Mouse (Mus musculus): ENCODE data around the gene Cdrt4. TPM values are rescaled to one million over a fixed set of nuclear protein-coding genes. Genes with fewer than 3 reads are reported as not detected.

Gene Cdrt4
- polyA plus RNA-seq, 1 experiment = not detected

GRCm38 (mm10) chr11:62937986-62938385 lies 13.0 kb upstream of the Cdrt4 start:
- Histone ChIP-seq H3K36me3 (ENCODE audit: control insufficient read depth, insufficient read depth, low read length) (no peaks in the 10 kb centered on the region), H3K27me3 (ENCODE audit: control insufficient read depth, insufficient read depth, low read length) (no peaks in the 10 kb centered on the region; the same call in 1 of the 2 replicates), H3K27ac (ENCODE audit: control insufficient read depth, insufficient read depth, low read length) (no peak overlapping the region), H3K4me1 (replicated peaks; ENCODE audit: control insufficient read depth, insufficient read depth, low read length) (no peaks in the 10 kb centered on the region), H3K4me3 (ENCODE audit: control insufficient read depth, insufficient read depth, low read length) (no peak overlapping the region)
- WGBS = 46% methylated on average over 6 of the region's 6 CpGs
- no peak for DNase-seq
- TF ChIP-seq CTCF (IDR thresholded peaks at IDR 0.05; ENCODE audit: borderline replicate concordance, control insufficient read depth, extremely low read depth, insufficient read depth, low read length, poor library complexity) (no peak), POLR2A (IDR thresholded peaks at IDR 0.05; ENCODE audit: control insufficient read depth, extremely low read depth, insufficient read depth, low read length, poor library complexity) (no peak)

- TF ChIP-seq POLR2A (IDR thresholded peaks at IDR 0.05; ENCODE audit: control insufficient read depth, extremely low read depth, insufficient read depth, low read length, poor library complexity) = no peak
- TF ChIP-seq CTCF (IDR thresholded peaks at IDR 0.05; ENCODE audit: borderline replicate concordance, control insufficient read depth, extremely low read depth, insufficient read depth, low read length, poor library complexity) = no peak
- Histone ChIP-seq H3K27me3 (ENCODE audit: control insufficient read depth, insufficient read depth, low read length) (no peaks in the 10 kb centered on the region; the same call in 1 of the 2 replicates), H3K27ac (ENCODE audit: control insufficient read depth, insufficient read depth, low read length) (no peak overlapping the region), H3K36me3 (ENCODE audit: control insufficient read depth, insufficient read depth, low read length) (no peaks in the 10 kb centered on the region), H3K4me1 (replicated peaks; ENCODE audit: control insufficient read depth, insufficient read depth, low read length) (no peaks in the 10 kb centered on the region), H3K4me3 (ENCODE audit: control insufficient read depth, insufficient read depth, low read length) (no peak overlapping the region)
- WGBS = 71% methylated on average over 5 of the region's 5 CpGs
- DNase-seq = no peak
These were observed 12.1 kb upstream of the Cdrt4 start for GRCm38 (mm10) chr11:62938921-62939320.

GRCm38 (mm10) chr11:62940176-62940575 lies 10.8 kb upstream of the Cdrt4 start:
- no peak overlapping the region for H3K27ac ChIP-seq (ENCODE audit: control insufficient read depth, insufficient read depth, low read length)
- H3K4me1 ChIP-seq (replicated peaks; ENCODE audit: control insufficient read depth, insufficient read depth, low read length) = no peaks in the 10 kb centered on the region
- WGBS = 88% methylated on average over 3 of the region's 3 CpGs
- H3K4me3 ChIP-seq (ENCODE audit: control insufficient read depth, insufficient read depth, low read length) = no peak overlapping the region
- TF ChIP-seq CTCF (IDR thresholded peaks at IDR 0.05; ENCODE audit: borderline replicate concordance, control insufficient read depth, extremely low read depth, insufficient read depth, low read length, poor library complexity) = no peak
- no peak for TF ChIP-seq POLR2A (IDR thresholded peaks at IDR 0.05; ENCODE audit: control insufficient read depth, extremely low read depth, insufficient read depth, low read length, poor library complexity)
- no peak for DNase-seq
- no peaks in the 10 kb centered on the region; the same call in 1 of the 2 replicates for H3K27me3 ChIP-seq (ENCODE audit: control insufficient read depth, insufficient read depth, low read length)
- no peaks in the 10 kb centered on the region for H3K36me3 ChIP-seq (ENCODE audit: control insufficient read depth, insufficient read depth, low read length)

GRCm38 (mm10) chr11:62943538-62943937 lies 7.5 kb upstream of the Cdrt4 start:
- TF ChIP-seq POLR2A (IDR thresholded peaks at IDR 0.05; ENCODE audit: control insufficient read depth, extremely low read depth, insufficient read depth, low read length, poor library complexity) (no peak), CTCF (IDR thresholded peaks at IDR 0.05; ENCODE audit: borderline replicate concordance, control insufficient read depth, extremely low read depth, insufficient read depth, low read length, poor library complexity) (no peak)

DNA sequence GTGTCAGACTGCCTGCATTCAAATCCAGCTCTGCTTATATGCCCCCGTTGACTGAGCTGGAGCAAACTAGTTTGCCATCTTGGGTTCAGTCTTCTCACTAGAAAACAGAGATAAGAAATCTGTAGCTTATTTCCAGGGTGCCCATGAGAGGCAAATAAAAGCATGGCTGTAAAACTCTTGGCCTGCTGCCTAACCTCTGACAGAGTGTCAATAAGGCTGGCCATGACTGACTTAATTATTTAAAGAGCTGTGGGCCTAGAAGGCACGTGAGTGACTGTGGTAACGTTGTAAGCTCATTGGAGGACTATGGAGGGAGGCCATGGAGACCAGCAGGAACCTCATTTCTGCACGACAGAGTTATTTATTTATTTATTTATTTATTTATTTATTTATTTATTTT lies 5.5 kb upstream of the Cdrt4 start:
- Histone ChIP-seq H3K4me3 (ENCODE audit: control insufficient read depth, insufficient read depth, low read length) (no peak overlapping the region), H3K4me1 (replicated peaks; ENCODE audit: control insufficient read depth, insufficient read depth, low read length) (no peaks in the 10 kb centered on the region), H3K27me3 (ENCODE audit: control insufficient read depth, insufficient read depth, low read length) (no peaks in the 10 kb centered on the region; the same call in 1 of the 2 replicates), H3K36me3 (ENCODE audit: control insufficient read depth, insufficient read depth, low read length) (no peaks in the 10 kb centered on the region), H3K27ac (ENCODE audit: control insufficient read depth, insufficient read depth, low read length) (no peak overlapping the region)
- WGBS = 88% methylated on average over 4 of the region's 4 CpGs
- no peak for DNase-seq
- TF ChIP-seq CTCF (IDR thresholded peaks at IDR 0.05; ENCODE audit: borderline replicate concordance, control insufficient read depth, extremely low read depth, insufficient read depth, low read length, poor library complexity) = no peak
- no peak for TF ChIP-seq POLR2A (IDR thresholded peaks at IDR 0.05; ENCODE audit: control insufficient read depth, extremely low read depth, insufficient read depth, low read length, poor library complexity)

More at GRCm38 (mm10) chr11:62943538-62943937, 7.5 kb upstream of the Cdrt4 start:
- DNase-seq = no peak
- H3K27ac ChIP-seq (ENCODE audit: control insufficient read depth, insufficient read depth, low read length) = no peak overlapping the region
- no peak overlapping the region for H3K4me3 ChIP-seq (ENCODE audit: control insufficient read depth, insufficient read depth, low read length)
- no peaks in the 10 kb centered on the region for H3K36me3 ChIP-seq (ENCODE audit: control insufficient read depth, insufficient read depth, low read length)
- WGBS = 55% methylated on average over 6 of the region's 6 CpGs
- H3K4me1 ChIP-seq (replicated peaks; ENCODE audit: control insufficient read depth, insufficient read depth, low read length) = no peaks in the 10 kb centered on the region
- H3K27me3 ChIP-seq (ENCODE audit: control insufficient read depth, insufficient read depth, low read length) = no peaks in the 10 kb centered on the region; the same call in 1 of the 2 replicates

DNA sequence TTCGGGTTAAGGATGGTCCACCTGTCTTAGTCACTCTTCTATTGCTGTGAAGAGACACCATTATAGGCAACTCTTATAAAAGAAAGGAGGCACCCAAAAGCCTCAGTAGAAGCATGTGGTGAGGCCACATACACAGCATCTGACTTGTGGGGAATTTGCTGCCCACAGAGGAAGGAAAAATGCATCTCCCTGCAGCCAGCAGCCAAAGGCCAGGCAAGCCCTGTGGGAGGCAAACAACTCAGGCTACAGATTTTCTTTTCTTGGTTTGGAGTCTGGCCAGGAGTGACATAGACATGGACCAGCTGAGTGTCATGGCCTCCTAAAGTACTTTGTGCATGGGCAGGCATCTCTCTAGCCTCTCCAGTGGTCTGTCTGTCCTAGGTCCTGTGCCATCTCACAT lies 1.4 kb upstream of the Cdrt4 start:
- no peak for DNase-seq
- Histone ChIP-seq H3K36me3 (ENCODE audit: control insufficient read depth, insufficient read depth, low read length) (no peaks in the 10 kb centered on the region), H3K27ac (ENCODE audit: control insufficient read depth, insufficient read depth, low read length) (no peak overlapping the region), H3K27me3 (ENCODE audit: control insufficient read depth, insufficient read depth, low read length) (no peaks in the 10 kb centered on the region), H3K4me3 (ENCODE audit: control insufficient read depth, insufficient read depth, low read length) (no peak overlapping the region), H3K4me1 (replicated peaks; ENCODE audit: control insufficient read depth, insufficient read depth, low read length) (no peaks in the 10 kb centered on the region)
- WGBS = 88% methylated on average over 1 of the region's 1 CpGs
- TF ChIP-seq CTCF (IDR thresholded peaks at IDR 0.05; ENCODE audit: borderline replicate concordance, control insufficient read depth, extremely low read depth, insufficient read depth, low read length, poor library complexity) = no peak
- no peak for TF ChIP-seq POLR2A (IDR thresholded peaks at IDR 0.05; ENCODE audit: control insufficient read depth, extremely low read depth, insufficient read depth, low read length, poor library complexity)

- WGBS = 90% methylated on average over 3 of the region's 3 CpGs
- no peak for TF ChIP-seq POLR2A (IDR thresholded peaks at IDR 0.05; ENCODE audit: control insufficient read depth, extremely low read depth, insufficient read depth, low read length, poor library complexity)
- TF ChIP-seq CTCF (IDR thresholded peaks at IDR 0.05; ENCODE audit: borderline replicate concordance, control insufficient read depth, extremely low read depth, insufficient read depth, low read length, poor library complexity) = no peak
- Histone ChIP-seq H3K4me3 (ENCODE audit: control insufficient read depth, insufficient read depth, low read length) (no peak overlapping the region), H3K27ac (ENCODE audit: control insufficient read depth, insufficient read depth, low read length) (no peak overlapping the region), H3K36me3 (ENCODE audit: control insufficient read depth, insufficient read depth, low read length) (no peaks in the 10 kb centered on the region), H3K27me3 (ENCODE audit: control insufficient read depth, insufficient read depth, low read length) (no peaks in the 10 kb centered on the region), H3K4me1 (replicated peaks; ENCODE audit: control insufficient read depth, insufficient read depth, low read length) (no peaks in the 10 kb centered on the region)
- no peak for DNase-seq
These were observed 3.8 kb downstream of the Cdrt4 start for GRCm38 (mm10) chr11:62954766-62955165.

Measured in thymus, adult 2 months (tissue).